Mouse (Mus musculus): ENCODE measurements around the gene Olfr1323. TPM values are rescaled to one million over a fixed set of nuclear protein-coding genes. Genes with fewer than 3 reads are reported as not detected.

The Olfr1323 gene
- not detected in 2 replicates for polyA plus RNA-seq (2015; fragmentation: Nextera tagmentation; extraction: Ambion mirVana)

GRCm38 (mm10) chrX:50019259-50019658 lies at the start of gene Olfr1323:
Gene Olfr1323, minus strand, starts transcription at chrX:50019359.
- ATAC-seq (ENCODE audit: insufficient read depth), result no peak
- Histone ChIP-seq H3K4me3 (replicated peaks) (no peak within 1 kb of the TSS), H3K9ac (no peak within 1 kb of the TSS), H3K9me3 (replicated peaks) (no peaks in the 10 kb centered on the region), H3K4me1 (replicated peaks) (no peaks in the 10 kb centered on the region), H3K27ac (replicated peaks) (no peak within 1 kb of the TSS), H3K36me3 (replicated peaks) (no peaks in the 10 kb centered on the region), H3K4me2 (no peak within 1 kb of the TSS), H3K27me3 (no peaks in the 10 kb centered on the region)
- WGBS (ENCODE audit: insufficient replicate concordance), result 60% methylated on average over 1 of the region's 1 CpGs

- H3K27ac ChIP-seq (replicated peaks), result no peak overlapping the region
- no peaks in the 10 kb centered on the region for H3K4me1 ChIP-seq (replicated peaks)
- no peaks in the 10 kb centered on the region for H3K9me3 ChIP-seq (replicated peaks)
- H3K27me3 ChIP-seq, result no peaks in the 10 kb centered on the region
- no peak for ATAC-seq (ENCODE audit: insufficient read depth)
- WGBS (ENCODE audit: insufficient replicate concordance), result 37% methylated on average over 4 of the region's 4 CpGs
- no peaks in the 10 kb centered on the region for H3K36me3 ChIP-seq (replicated peaks)
- H3K9ac ChIP-seq, result no peak overlapping the region
- no peak overlapping the region for H3K4me2 ChIP-seq
- H3K4me3 ChIP-seq (replicated peaks), result no peak overlapping the region
These were observed 6.9 kb downstream of the Olfr1323 start for GRCm38 (mm10) chrX:50012242-50012641.

Other genes with a start within 250 kb of the Olfr1323 start
- gene Igsf1, start 221.6 kb downstream of the Olfr1323 start, polyA plus RNA-seq (2015; fragmentation: Nextera tagmentation; extraction: Ambion mirVana), result 35.8 and 36.9 TPM in 2 replicates
- gene Olfr1322, start 127.9 kb downstream of the Olfr1323 start, polyA plus RNA-seq (2015; fragmentation: Nextera tagmentation; extraction: Ambion mirVana), result not detected in 2 replicates

Data from liver, embryonic 15.5 days (tissue).